Mouse (Mus musculus) erythroblast, embryonic 14.5 days (primary cell): ENCODE measurements around the gene Gm614.

Source experiments
- GATA1 ChIP-seq: IDR thresholded peaks from 2 replicates; pipeline ENCODE4 v1.6.1; 2012; ENCODE audit warnings: low read length, inconsistent platforms, mixed read lengths
- TAL1 ChIP-seq: IDR thresholded peaks from 3 replicates; pipeline ENCODE4 v1.6.1; 2012; ENCODE audit warnings: low read length, inconsistent platforms, mixed read lengths

DNA sequence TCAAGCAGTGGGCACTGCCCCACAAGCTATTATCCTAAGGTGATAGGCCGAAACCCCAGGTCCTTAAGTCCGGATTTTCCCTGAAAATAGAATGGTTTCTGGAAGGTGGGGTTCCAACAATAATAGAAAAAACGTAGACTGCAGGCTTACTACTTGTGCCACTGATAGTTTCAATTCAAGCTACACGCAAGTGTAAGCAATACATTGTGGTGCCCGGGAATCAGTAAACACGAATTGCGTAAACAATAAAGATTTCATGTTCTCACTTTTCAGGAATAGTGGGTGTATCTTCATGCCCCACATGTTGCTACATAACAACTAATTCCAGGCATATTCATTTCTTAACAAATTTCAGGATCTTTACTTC, 41.0 kb downstream of the Gm614 start:
- TF ChIP-seq GATA1 = no peak
- TF ChIP-seq TAL1 = no peak
